Mouse (Mus musculus) thymus, postnatal 36 days (tissue): ENCODE data around the gene Vwa7.
"Not testable (repeated sequence)": the region's sequence is repeated elsewhere in the genome, so short reads cannot be mapped to it uniquely, and the experiment has no call there.

Experiments used
- DNase-seq, 2 experiments: peaks; one replicate each; pipeline ENCODE4 v3.0.0; 2022; ENCODE audit warnings: mixed read lengths in 2 of 2

Vwa7 gene

GRCm38 (mm10) chr17:35022541-35023060 lies 6.2 kb downstream of the Vwa7 start:
- no peak for DNase-seq

DNA sequence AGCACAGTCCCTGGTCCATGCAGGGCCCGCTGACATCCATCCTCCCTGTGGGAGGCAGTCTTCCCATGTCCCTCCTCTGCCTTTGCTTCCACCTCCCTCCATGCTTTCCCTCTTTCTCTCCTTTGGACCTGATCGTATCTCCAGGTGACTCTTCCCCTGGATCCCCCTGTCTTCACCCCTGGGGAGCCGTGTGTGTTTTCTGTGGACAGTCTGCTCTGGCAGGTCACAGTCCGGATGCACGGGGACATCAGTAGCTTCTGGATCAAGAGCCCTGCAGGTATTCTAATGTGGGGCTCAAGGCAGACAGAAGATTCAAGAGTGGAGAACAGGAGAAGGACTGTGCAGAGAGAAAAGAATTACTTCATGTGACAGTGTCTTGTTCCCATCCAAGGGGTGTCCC lies 6.8 kb downstream of the Vwa7 start:
- DNase-seq, result no peak

DNA sequence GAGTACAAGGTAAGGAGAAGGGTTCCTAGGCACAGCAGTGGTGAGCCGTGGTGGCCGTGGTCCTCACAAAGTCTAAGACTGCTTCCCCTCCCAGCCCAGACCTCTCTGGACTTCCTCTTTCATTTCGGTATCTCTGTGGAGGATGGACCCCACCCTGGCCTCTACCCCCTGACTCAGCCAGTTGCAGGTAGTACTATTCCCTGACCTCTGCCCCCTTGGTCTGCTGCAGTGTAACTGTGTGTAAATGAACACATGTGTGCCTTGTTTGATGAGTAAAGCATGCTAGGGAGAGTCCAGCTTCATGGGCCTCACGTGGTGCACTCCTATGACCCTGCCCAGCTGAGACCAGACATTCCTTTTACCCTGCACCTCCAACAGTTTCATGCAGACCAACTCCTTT lies 7.4 kb downstream of the Vwa7 start:
- no peak for DNase-seq

DNA sequence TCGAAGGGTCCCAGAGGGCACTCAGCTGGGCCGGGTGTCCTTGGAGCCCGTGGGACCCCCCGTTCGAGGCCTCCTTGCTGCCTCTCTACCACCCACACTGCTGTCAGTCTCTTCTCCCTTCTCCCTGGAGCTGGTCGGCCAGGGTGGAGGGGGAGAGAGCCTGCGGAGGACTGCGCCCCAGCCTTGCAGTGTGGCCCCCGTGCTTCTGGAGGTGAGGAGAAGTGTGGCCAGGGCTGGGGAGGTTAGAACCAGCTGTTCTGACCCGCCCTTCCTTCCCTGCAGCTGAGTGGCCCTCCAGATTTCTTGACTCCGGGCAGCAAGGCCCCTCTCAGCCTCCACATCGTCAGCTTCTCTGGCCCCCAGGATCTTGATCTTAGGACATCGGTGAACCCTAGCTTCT lies 7.9 kb downstream of the Vwa7 start:
- DNase-seq, result no peak

DNA sequence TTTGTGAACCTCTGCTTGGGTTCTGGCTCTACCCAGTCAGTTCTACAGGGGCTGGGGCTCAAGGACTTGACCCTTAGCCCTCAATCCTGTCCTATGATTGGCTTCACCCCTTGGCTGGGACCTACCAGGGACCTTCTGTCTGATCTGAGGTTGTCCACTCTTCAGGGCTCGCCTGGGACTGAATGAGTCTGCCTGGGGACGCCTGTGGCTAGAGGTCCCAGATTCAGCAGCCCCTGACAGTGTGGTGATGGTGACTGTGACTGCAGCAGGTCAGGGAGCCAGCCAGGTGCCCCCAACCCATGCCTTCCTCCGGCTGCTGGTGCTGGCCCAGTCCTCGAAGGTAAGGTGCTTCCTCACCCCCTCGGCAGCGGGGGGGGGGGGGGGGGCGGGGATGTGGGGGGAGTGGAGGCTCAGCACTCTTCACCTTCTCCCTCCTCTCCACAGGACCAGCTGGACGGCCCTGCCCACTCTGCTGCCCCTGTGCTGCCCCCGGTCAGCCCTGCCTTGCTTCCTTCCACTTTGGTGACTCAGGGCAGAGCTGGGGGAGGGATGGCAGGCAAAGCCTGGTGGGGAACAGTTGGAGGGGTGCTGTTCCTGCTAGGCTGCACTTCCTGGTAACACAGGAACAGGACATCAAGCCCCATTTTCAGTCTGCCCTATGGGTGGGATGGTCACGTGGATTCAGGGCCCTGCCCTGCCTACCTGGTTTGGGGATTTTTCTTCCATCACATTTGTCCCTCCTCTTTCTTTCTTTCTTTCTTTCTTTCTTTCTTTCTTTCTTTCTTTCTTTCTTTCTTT lies 8.5 kb downstream of the Vwa7 start:
- no peak for DNase-seq

DNA sequence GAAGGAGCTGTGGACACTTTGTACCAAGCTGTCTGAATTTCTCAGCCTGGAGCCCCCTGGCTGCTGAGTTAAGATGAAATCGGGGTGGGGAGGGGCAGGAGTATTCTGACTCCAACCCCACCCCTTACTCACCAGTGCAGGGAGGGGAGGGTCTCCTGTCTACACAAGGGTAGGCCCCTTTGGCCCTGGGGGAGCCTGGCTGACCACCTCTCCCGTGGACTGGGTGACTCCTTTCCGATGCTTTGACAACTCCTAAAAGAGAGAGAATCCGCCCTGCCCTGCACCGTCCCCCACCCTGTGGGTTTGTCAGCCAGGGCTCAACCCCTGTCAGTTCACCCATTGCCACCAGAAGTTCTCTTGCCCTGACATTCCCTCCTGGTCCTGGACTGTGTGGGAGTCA lies 9.8 kb downstream of the Vwa7 start:
- DNase-seq, result no peak

DNA sequence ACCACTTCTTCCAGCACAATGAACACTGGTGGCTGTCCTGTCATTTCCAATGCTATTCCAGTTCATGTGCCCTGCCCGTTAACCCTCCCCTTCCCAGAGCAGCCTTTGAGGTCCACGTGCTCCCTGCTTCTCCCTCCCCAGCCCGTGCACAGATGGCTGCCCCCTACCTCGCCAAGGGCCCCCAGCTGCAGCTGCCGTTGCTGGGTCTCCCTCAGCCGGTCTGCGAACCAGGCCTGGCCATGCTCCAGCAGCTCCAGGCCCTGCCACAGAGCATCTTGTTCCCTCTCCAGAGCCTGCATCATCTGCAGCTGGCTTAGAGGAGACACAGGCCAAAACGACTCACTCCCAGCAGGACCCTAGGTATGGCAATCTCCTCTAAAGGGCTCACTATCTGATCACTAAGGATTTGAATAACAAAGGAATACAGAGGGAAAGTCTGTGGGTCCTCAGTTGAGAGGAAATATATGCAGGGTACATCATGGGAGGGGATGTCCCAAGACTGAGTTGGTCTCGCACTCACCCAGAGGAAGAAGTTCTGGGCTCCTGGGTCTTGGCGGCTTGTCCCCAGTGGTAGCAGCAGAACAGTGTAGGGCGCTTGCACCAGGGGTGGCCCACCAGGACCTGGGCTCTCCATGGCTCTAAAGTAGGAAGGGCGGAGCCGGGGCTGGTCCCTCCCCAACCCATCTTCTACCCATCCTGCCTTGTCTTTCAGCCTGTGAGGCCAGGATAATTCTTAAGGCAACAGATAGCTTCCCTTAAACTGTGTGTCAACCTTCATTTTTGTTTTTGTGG lies 11.1 kb downstream of the Vwa7 start, which contains the start of gene Sapcd1:
TSS of gene Sapcd1 (minus strand) at position 740 of the 792 bp plus-strand sequence.
- DNase-seq, result no peak

GRCm38 (mm10) chr17:35028315-35028714 lies 11.9 kb downstream of the Vwa7 start:
- DNase-seq, result no peak

- peak; percentile 42 to 64 for DNase-seq
Observed at GRCm38 (mm10) chr17:35029691-35030532, 13.5 kb downstream of the Vwa7 start.

DNA sequence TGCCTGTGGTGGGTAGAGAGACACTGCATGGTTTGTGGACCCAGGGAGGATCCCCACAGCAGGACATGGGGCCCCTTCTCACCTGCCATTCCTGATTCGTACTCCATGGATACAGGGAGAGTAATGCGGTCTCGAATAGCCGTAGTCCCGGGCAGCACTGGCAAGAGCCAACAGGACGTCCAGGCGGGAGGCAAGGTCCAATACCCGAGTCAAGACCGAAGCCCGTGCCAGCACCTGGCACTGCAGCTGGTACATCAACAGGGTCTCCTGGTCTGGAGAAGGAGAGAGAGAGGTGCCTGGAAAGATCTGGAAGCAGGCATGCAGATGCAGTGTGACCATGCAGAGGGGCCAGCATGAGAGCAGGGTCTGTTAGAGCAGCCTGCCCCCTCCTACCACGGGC lies 14.9 kb downstream of the Vwa7 start:
- DNase-seq, result no peak

- no peak for DNase-seq
Observed at GRCm38 (mm10) chr17:35031880-35032279, 15.5 kb downstream of the Vwa7 start.

DNA sequence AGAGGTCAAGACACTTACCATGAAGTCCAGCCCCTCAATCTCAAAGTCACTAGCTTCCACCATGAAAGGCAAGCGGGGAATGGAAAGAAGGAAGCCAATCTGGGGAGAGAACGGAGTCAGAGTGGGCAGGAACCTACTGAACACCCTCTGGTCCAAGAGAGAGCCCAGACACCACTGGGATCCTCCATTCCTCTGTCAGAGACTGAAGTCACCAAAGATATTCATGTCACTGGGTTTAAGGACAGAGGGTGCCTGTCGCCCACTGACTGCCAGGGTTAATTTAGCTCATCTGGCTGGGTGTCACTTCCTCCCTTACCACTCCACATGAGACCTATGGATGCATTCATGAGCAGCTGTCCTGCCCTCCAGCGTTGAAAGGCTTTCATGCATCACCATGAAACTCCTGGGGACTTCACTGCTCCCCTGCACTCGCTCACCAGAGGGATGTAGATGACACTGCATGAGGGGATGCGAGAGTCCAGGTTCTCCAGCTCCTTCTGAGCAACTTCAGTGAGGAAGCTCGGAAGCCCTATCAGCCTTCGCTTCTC lies 16.0 kb downstream of the Vwa7 start:
- DNase-seq, result no peak

DNA sequence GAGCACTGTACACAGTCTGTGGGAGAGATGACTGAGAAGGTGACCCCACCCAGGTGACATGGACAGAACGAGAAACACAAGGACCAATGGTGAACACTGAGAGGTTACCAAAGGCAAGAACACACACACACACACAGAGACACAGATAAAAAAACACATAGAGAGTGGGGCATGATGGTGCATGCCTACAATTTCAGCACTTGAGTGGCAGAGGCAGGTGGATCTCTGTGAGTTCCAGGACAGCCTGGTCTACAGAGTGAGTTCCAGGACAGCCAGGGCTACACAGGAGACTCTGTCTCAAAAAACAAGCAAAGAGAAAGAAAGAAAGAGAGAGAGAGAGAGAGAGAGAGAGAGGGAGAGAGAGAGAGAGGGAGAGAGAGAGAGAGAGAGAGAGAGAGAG lies 17.3 kb downstream of the Vwa7 start:
- DNase-seq, result not testable (repeated sequence)

GRCm38 (mm10) chr17:35034896-35035295 lies 18.5 kb downstream of the Vwa7 start:
- no peak for DNase-seq

DNA sequence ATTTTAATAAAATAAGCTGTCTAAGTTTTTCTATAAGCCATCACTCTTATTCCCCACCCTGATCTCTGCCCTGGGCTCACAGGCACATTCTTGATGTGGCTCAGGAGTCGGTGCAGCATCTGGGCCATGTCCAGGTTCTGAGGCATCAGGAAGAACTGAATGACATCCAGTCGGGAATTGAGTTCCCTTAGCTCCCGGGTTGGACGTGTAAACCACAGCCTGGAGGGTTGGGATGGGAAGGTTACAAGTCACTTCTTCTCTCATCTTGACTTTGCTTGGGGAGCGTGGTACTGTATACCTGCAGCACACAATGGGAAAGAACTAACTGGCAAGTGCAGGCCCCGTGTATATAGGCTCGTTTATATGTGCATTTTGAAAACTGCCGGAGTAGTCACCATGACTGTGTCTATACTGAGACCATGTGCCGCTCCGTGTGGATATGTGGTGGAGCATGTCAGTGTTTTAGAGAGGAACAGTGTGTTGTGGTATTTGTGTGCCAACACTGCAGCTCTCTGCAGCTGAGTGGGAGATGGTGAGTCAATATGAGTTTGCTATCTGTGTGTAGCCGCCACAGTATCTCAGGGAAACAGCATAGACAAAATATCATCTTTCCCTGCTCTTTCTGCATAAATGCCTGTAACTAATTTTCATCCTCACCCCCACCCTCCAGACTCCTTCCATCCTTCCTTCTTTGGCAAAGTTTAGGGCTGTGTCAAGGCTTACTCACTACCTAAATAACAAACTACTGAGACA lies 22.9 kb downstream of the Vwa7 start:
- no peak for DNase-seq

DNA sequence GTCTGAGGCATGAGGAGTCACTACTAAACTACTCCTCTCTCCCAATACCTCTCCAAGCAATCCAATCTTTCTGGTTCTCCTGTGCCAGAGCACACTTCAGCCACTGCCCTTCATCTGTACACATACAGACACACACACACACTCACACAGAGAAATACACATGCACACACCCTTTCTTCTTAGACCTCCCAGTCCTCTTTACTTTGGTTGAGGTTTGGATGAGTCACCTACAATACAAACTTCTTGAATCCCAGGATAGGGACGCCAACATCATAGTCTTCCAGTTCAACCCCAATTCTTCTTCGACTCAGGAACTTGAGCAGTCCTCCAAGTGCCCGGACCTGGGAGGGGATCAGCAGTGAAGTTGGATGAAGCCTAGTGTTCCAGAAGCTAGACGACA lies 27.4 kb downstream of the Vwa7 start:
- no peak for DNase-seq

- DNase-seq, result no peak
Observed at GRCm38 (mm10) chr17:35044904-35045806, 28.8 kb downstream of the Vwa7 start.

GRCm38 (mm10) chr17:35045807-35046680 lies 29.7 kb downstream of the Vwa7 start:
- no peak for DNase-seq

DNA sequence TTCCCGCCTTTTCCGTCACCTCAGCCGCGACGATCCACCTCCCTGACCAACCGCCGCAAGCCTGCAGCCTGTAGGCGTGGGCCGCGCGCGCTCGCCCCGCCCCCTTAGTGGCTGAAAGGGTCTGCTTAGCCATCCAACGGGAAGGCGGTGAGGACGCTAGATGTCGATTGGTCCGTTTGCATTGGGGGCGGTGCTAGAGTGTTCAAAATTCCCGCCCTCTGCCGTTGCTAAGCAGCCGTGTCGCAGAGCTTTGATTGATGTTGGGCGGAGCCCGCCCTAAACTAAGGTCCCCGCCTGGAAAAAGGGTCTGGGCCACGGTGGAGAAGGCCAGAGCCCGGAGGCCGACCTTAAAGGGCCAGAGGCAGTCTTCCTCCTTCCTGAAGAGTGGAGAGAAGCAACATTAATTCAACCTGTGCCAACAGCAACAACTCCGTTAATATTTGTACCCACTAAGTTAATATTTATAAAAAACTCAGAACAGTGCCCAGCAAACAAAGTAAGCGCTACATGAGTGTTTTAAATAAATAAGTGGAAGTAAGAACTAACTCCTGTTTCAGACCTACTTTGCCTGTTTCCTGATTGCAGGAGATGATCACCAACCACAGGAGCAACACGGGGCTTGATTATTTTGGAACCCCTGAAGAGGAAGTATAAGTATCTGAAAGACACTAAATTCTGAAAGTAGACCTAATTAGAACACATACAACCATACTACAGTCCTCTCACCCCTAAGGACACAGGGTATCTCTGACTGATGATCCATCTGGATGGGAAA lies 30.5 kb downstream of the Vwa7 start, which contains the start of gene Msh5:
TSS of gene Msh5 (minus strand) at position 65 of the 775 bp plus-strand sequence.
- peak; percentile 97 to 98 for DNase-seq
